Mouse (Mus musculus) hindbrain, embryonic 13.5 days (tissue): ENCODE measurements around the gene Insc. TPM values are rescaled to one million over a fixed set of nuclear protein-coding genes. Genes with fewer than 3 reads are reported as not detected.

ENCODE experiments used
- ATAC-seq: fragments of 200-750 bp; cut with Nextera tagmentation; 2 replicates; pipeline ENCODE4 v1.8.0; 2017; ENCODE audit warnings: moderate TSS enrichment; ENCODE audit not compliant: low FRiP score
- H3K27ac ChIP-seq: fragments of 300-500 bp; sonication (generic); 2 replicates; pipeline ENCODE4 v1.5.1; 2015; ENCODE audit warnings: inconsistent platforms, mild to moderate bottlenecking, moderate library complexity
- H3K27me3 ChIP-seq: fragments of 300-500 bp; sonication (generic); 2 replicates; pipeline ENCODE4 v1.6.1; 2015; ENCODE audit warnings: mild to moderate bottlenecking, inconsistent platforms
- H3K36me3 ChIP-seq: fragments of 300-500 bp; sonication (generic); 2 replicates; pipeline ENCODE4 v1.6.1; 2015; ENCODE audit warnings: mild to moderate bottlenecking, inconsistent platforms
- H3K4me1 ChIP-seq: fragments of 300-500 bp; sonication (generic); replicated peaks from 2 replicates; pipeline ENCODE4 v1.6.1; 2015; ENCODE audit warnings: inconsistent platforms
- H3K4me2 ChIP-seq: fragments of 300-500 bp; sonication (generic); 2 replicates; pipeline ENCODE4 v1.6.1; 2015; ENCODE audit warnings: inconsistent platforms, mild to moderate bottlenecking, moderate library complexity
- H3K4me3 ChIP-seq: fragments of 300-500 bp; sonication (generic); 2 replicates; pipeline ENCODE4 v1.5.1; 2015; ENCODE audit warnings: mild to moderate bottlenecking, inconsistent platforms
- H3K9ac ChIP-seq: fragments of 300-500 bp; sonication (generic); 2 replicates; pipeline ENCODE4 v1.6.1; 2015; ENCODE audit warnings: mild to moderate bottlenecking, inconsistent platforms
- H3K9me3 ChIP-seq: fragments of 300-500 bp; sonication (generic); 2 replicates; pipeline ENCODE4 v1.6.1; 2016; ENCODE audit warnings: inconsistent platforms
- WGBS: fragments of 180-500 bp; shearing (Covaris S2); methylation state at CpG from one replicate; pipeline ENCODE4 v1.1.7; 2015; 5-methylcytosine and 5-hydroxymethylcytosine counted together
- polyA plus RNA-seq: library from polyadenylated mRNA; unstranded; fragments of >200 nt; fragmentation: Nextera tagmentation; extraction: Ambion mirVana; gene quantifications from 2 replicates; pipeline ENCODE4 v1.2.1, GENCODE M21; 2015

The Insc gene
- polyA plus RNA-seq, 1 experiment from 2014 or later, result 3.4 TPM

GRCm38 (mm10) chr7:114840029-114840745 is 96.7 kb downstream of the Insc start:
- 65% methylated on average over 5 of the region's 5 CpGs for WGBS
- Histone ChIP-seq H3K9me3 (no peaks in the 10 kb centered on the region), H3K27me3 (no peaks in the 10 kb centered on the region), H3K4me1 (peaks cover 10% of the 10 kb centered on the region), H3K4me3 (no peak overlapping the region), H3K27ac (no peak overlapping the region; the same call in none of the 2 replicates), H3K36me3 (no peaks in the 10 kb centered on the region), H3K9ac (no peak overlapping the region), H3K4me2 (no peak overlapping the region)
- no peak for ATAC-seq

GRCm38 (mm10) chr7:114842644-114843211 is 99.2 kb downstream of the Insc start:
- Histone ChIP-seq H3K4me2 (no peak overlapping the region), H3K27me3 (no peaks in the 10 kb centered on the region), H3K9ac (no peak overlapping the region), H3K9me3 (no peaks in the 10 kb centered on the region), H3K4me3 (no peak overlapping the region), H3K4me1 (peaks cover 10% of the 10 kb centered on the region), H3K36me3 (no peaks in the 10 kb centered on the region), H3K27ac (no peak overlapping the region; the same call in 1 of the 2 replicates)
- ATAC-seq, result peak; percentile 77
- 14% methylated on average over 3 of the region's 3 CpGs for WGBS

- Histone ChIP-seq H3K36me3 (no peaks in the 10 kb centered on the region), H3K27me3 (no peaks in the 10 kb centered on the region)
- ATAC-seq, result no peak
These were observed 103.7 kb downstream of the Insc start for GRCm38 (mm10) chr7:114847179-114847578.

GRCm38 (mm10) chr7:114852387-114852786 is 108.9 kb downstream of the Insc start:
- Histone ChIP-seq H3K27me3 (no peaks in the 10 kb centered on the region), H3K9ac (no peak overlapping the region), H3K36me3 (no peaks in the 10 kb centered on the region), H3K4me3 (no peak overlapping the region), H3K4me1 (no peaks in the 10 kb centered on the region), H3K27ac (no peak overlapping the region), H3K4me2 (no peak overlapping the region), H3K9me3 (no peaks in the 10 kb centered on the region)
- WGBS, result 92% methylated on average over 3 of the region's 3 CpGs
- ATAC-seq, result no peak

More at GRCm38 (mm10) chr7:114847179-114847578, 103.7 kb downstream of the Insc start:
- Histone ChIP-seq H3K27ac (no peak overlapping the region), H3K4me1 (peaks cover 10% of the 10 kb centered on the region), H3K4me2 (no peak overlapping the region), H3K9ac (no peak overlapping the region), H3K9me3 (no peaks in the 10 kb centered on the region), H3K4me3 (no peak overlapping the region)
- WGBS, result 93% methylated on average over 2 of the region's 2 CpGs

GRCm38 (mm10) chr7:114854169-114854568 is 110.7 kb downstream of the Insc start:
- Histone ChIP-seq H3K4me1 (no peaks in the 10 kb centered on the region), H3K27ac (no peak overlapping the region), H3K9me3 (no peaks in the 10 kb centered on the region), H3K4me3 (no peak overlapping the region), H3K36me3 (no peaks in the 10 kb centered on the region), H3K9ac (no peak overlapping the region), H3K4me2 (no peak overlapping the region), H3K27me3 (no peaks in the 10 kb centered on the region)
- 81% methylated on average over 2 of the region's 2 CpGs for WGBS
- ATAC-seq, result no peak

GRCm38 (mm10) chr7:114860858-114861523 is 117.5 kb downstream of the Insc start:
- H3K9ac ChIP-seq, result no peak overlapping the region
- no peak for ATAC-seq
- H3K4me3 ChIP-seq, result no peak overlapping the region
- H3K9me3 ChIP-seq, result no peaks in the 10 kb centered on the region
- no peak overlapping the region for H3K27ac ChIP-seq
- WGBS, result 74% methylated on average over 3 of the region's 3 CpGs
- H3K4me2 ChIP-seq, result no peak overlapping the region
- H3K4me1 ChIP-seq, result no peaks in the 10 kb centered on the region
- no peaks in the 10 kb centered on the region for H3K27me3 ChIP-seq
- H3K36me3 ChIP-seq, result no peaks in the 10 kb centered on the region

- WGBS, result 55% methylated on average over 3 of the region's 3 CpGs
These were observed 130.0 kb downstream of the Insc start for GRCm38 (mm10) chr7:114873315-114874012.

GRCm38 (mm10) chr7:114874032-114874441 is 130.5 kb downstream of the Insc start:
- no peaks in the 10 kb centered on the region for H3K36me3 ChIP-seq
- H3K9ac ChIP-seq, result no peak overlapping the region
- no peak overlapping the region for H3K4me2 ChIP-seq
- peaks cover 20% of the 10 kb centered on the region for H3K4me1 ChIP-seq
- H3K27me3 ChIP-seq, result no peaks in the 10 kb centered on the region
- 29% methylated on average over 6 of the region's 6 CpGs for WGBS
- no peak overlapping the region for H3K4me3 ChIP-seq
- no peaks in the 10 kb centered on the region for H3K9me3 ChIP-seq
- H3K27ac ChIP-seq, result no peak overlapping the region
- ATAC-seq, result peak; percentile 43; the same call in 1 of the 2 replicates

More at GRCm38 (mm10) chr7:114873315-114874012, 130.0 kb downstream of the Insc start:
- Histone ChIP-seq H3K27ac (no peak overlapping the region), H3K27me3 (no peaks in the 10 kb centered on the region), H3K4me3 (no peak overlapping the region), H3K4me1 (peaks cover 20% of the 10 kb centered on the region), H3K4me2 (no peak overlapping the region), H3K9ac (no peak overlapping the region), H3K9me3 (no peaks in the 10 kb centered on the region), H3K36me3 (no peaks in the 10 kb centered on the region)
- peak; percentile 24; the same call in 1 of the 2 replicates for ATAC-seq

GRCm38 (mm10) chr7:114874579-114874978 is 131.1 kb downstream of the Insc start:
- H3K4me2 ChIP-seq, result no peak overlapping the region
- H3K9me3 ChIP-seq, result no peaks in the 10 kb centered on the region
- H3K27me3 ChIP-seq, result no peaks in the 10 kb centered on the region
- no peak overlapping the region for H3K27ac ChIP-seq
- 93% methylated on average over 2 of the region's 2 CpGs for WGBS
- H3K4me3 ChIP-seq, result no peak overlapping the region
- no peak overlapping the region for H3K9ac ChIP-seq
- ATAC-seq, result no peak
- no peaks in the 10 kb centered on the region for H3K36me3 ChIP-seq
- peaks cover 20% of the 10 kb centered on the region for H3K4me1 ChIP-seq

GRCm38 (mm10) chr7:114883602-114884001 is 140.1 kb downstream of the Insc start:
- no peak overlapping the region for H3K4me3 ChIP-seq
- no peak for ATAC-seq
- no peaks in the 10 kb centered on the region for H3K27me3 ChIP-seq
- H3K9me3 ChIP-seq, result no peaks in the 10 kb centered on the region
- WGBS, result 98% methylated on average over 2 of the region's 2 CpGs
- no peaks in the 10 kb centered on the region for H3K36me3 ChIP-seq
- H3K9ac ChIP-seq, result no peak overlapping the region
- peaks cover 5% of the 10 kb centered on the region; the same call in 1 of the 2 replicates for H3K4me1 ChIP-seq
- H3K4me2 ChIP-seq, result no peak overlapping the region
- no peak overlapping the region for H3K27ac ChIP-seq

- no peak overlapping the region for H3K4me2 ChIP-seq
- H3K27ac ChIP-seq, result peak overlapping the region; percentile 71
- no peaks in the 10 kb centered on the region for H3K9me3 ChIP-seq
- no peaks in the 10 kb centered on the region for H3K36me3 ChIP-seq
- ATAC-seq, result peak; percentile 39; the same call in 1 of the 2 replicates
- no peaks in the 10 kb centered on the region for H3K27me3 ChIP-seq
- H3K4me3 ChIP-seq, result no peak overlapping the region
- WGBS, result 47% methylated on average over 4 of the region's 4 CpGs
- peaks cover 8% of the 10 kb centered on the region; the same call in 1 of the 2 replicates for H3K4me1 ChIP-seq
- H3K9ac ChIP-seq, result no peak overlapping the region
These were observed 143.4 kb downstream of the Insc start for GRCm38 (mm10) chr7:114886933-114887332.

- H3K4me3 ChIP-seq, result no peak overlapping the region
- no peaks in the 10 kb centered on the region for H3K9me3 ChIP-seq
- H3K36me3 ChIP-seq, result no peaks in the 10 kb centered on the region
- ATAC-seq, result no peak
- H3K9ac ChIP-seq, result no peak overlapping the region
- 0 out of 2 replicates have a peak, but pooled peaks cover 2% of the 10 kb centered on the region for H3K27me3 ChIP-seq
- H3K4me2 ChIP-seq, result no peak overlapping the region
- no peak overlapping the region for H3K27ac ChIP-seq
- peaks cover 16% of the 10 kb centered on the region for H3K4me1 ChIP-seq
- WGBS, result 90% methylated on average over 4 of the region's 4 CpGs
These were observed 146.7 kb downstream of the Insc start for GRCm38 (mm10) chr7:114890215-114890614.
